Mouse (Mus musculus): ENCODE data around the gene Palmd.

The Palmd gene

DNA sequence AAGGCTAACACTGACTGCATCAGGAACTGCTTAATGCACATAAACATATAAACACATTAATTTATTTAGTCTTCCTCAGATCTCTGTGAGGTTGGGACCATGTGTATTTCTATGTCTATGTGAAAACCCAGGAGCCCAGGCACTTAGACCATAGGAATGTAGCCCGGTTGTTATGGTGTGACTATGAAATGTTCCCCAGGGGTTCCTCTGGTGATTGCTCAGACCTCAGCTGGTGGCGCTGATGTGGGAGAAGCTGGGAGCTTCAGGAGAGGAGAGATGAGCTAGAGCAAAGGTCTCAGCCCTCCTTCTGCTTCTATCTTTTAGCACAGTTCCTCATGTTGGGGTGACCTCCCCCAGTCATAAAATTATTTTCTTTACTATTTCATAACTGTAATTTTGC, 8.4 kb downstream of the Palmd start:
- no peak for DNase-seq (ENCODE audit: low spot score in 2 of 2)

DNA sequence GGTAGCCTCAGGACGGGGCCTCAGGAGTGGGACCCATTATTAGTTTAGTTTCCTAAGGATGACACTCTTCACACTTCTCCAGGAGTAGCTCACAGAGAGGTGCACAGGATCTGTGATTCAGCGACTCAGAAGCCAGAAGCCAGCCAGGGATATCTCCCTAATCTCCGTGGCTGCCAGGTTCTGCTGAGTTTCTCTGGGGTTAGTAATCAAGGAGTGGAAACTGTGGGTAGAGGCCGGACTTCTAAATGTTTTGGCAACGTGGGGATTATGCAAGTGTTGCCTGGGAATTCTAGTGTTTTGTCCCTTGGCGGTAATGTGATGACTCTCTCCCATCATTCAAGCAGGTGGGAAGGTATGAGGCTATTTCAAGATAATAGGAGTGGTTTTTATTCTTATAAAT, 13.7 kb downstream of the Palmd start:
- DNase-seq (ENCODE audit: low spot score in 2 of 2), result no peak

DNA sequence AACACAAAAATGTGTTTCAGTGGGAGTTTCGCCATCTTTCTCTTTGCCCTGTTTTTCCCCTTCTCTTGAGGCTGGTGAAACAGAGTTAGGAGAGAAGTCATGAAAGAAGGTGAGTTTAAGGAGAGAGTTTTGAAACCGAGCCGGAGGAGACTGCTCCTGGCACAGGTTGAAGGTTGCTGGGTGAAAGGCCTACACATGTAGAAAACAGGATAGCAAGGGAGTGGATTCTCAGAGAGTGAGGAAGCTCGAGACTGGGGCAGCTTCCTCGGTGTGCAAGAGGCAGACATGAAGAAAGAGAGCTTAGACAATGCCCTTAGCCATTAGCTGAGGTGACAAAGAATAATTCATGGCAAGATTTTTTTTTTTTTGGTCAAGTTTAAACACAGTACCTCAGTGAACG, 15.4 kb downstream of the Palmd start:
- DNase-seq (ENCODE audit: low spot score in 2 of 2), result no peak

DNA sequence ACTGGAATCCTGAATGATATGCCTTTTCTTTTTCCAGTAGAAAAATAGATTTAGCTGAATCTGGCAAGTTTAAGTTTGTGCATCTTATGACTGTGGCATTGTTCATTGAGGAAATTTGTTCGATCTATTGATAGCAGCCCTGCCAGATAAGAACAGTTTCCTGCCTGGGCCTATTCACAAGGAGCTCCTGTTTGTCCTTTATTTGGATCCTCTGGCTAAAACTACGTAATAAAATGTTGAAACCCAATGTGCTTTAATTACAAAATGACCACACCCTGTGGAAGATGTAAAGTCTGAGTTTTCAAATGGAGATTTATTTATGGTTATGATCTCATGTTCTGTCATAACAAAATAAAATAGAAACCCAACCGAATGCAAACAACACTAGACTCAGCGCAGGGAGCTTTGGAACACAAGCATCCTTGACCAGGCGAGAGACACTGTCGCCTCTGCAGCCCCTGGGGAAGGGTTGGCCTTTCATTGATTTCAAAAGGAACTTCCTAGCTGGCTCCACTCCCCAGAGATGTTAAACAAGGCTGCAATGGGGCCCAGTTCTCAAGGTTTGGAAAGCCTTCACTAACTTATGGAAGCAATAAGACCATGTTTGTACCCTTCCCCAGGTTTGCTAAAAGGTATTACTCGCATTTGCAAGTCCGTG, 16.4 kb downstream of the Palmd start:
- DNase-seq (ENCODE audit: low spot score in 2 of 2), result no peak

DNA sequence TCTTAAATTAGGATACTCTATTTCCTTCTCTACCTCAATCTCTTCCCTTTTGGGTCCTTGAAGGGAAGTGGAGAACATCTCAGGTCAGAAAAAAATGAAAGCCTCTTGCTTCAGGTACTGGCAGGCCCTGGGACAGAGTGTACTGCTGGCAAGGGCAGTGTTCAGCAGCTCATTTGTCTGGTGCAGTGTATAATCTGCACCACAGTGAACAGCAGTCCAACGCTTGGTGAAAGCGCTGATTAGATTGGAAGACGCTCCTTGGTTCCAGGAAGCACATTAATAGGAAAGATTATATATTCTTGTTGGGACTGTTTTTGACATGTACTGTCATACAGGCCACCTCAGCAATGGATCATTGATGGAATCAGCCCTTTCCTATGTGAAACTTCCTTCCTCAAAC, 17.3 kb downstream of the Palmd start:
- no peak for DNase-seq (ENCODE audit: low spot score in 2 of 2)

DNA sequence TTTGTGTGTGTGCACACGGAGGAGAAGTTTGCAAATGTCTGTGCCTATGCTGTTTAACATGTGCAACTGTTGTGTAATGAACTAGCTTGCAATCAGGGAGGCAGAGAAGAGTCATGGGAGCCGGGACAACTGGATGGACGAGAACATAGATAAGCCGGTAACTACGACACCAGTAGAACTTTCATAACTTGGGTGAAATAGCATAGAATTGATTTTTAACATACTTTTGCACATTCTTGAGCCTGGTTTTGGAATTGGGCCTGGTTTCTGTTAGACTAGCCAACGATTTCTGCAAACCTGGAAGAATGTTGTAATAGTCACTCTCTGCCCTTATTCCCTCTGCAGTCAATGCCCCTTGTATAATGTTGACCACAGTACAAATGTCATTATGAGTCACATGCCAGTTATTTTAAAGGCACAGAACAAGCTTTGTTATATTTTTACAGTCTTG, 18.1 kb downstream of the Palmd start:
- no peak for DNase-seq (ENCODE audit: low spot score in 2 of 2)

DNA sequence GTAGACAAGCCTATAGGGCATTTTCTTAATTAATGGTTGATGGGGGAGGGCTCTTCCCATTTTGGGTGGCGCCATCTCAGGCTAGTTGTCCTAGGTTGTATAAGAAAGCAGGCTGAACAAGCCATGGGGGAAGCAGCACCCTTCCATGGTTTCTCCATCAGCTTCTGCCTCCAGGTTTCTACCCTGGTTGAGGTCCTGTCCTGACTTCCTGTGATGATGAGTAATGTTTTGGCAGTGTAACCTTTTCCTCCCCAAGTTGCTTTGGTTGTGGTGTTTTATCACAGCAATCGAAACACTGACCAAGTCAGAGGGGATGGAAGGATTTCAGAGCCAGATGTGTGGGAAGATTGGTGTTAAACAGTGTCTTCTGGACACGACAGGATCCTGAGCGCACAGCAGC, 22.3 kb downstream of the Palmd start:
- DNase-seq (ENCODE audit: low spot score in 2 of 2), result no peak

DNA sequence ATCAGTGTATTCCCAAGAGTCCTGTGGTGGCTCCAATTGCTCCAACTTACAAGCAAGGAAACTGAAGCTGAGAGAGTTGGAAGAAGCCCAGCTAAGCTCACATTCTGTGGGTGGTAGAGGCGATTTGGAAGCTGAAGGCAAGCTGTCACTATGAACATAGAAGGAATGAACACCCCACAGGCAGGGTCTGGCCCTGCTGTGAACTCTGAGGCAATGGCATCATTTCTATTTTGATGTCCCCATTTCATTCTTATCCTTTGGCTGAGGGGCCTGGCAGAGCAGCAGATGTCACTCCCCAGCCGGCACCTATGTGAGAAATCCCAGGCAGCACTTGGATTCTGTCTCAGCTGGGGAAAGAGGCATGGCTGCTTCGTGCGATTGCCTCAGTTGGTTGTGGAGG, 25.4 kb downstream of the Palmd start:
- peak; percentile 32 to 44 for DNase-seq (ENCODE audit: low spot score in 2 of 2)

DNA sequence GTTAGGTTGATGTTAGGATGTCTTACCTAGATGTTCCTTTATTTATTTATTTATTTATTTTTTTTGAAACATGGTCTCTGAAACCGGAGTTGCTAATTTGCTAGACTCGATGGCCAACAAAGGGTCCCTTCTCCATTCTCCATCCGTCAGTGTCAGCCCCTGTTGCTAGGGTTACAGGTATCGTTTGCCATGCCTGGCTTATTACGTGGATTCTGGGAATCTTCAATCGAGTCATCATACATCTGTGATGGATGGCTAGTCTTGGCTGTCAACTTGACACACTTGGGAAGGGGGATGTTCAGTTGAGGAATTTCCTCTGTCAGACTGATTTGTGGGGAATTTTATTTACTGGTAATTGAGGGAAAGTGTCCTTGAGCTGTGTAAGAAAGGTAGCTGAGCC, 26.0 kb downstream of the Palmd start:
- no peak for DNase-seq (ENCODE audit: low spot score in 2 of 2)

DNA sequence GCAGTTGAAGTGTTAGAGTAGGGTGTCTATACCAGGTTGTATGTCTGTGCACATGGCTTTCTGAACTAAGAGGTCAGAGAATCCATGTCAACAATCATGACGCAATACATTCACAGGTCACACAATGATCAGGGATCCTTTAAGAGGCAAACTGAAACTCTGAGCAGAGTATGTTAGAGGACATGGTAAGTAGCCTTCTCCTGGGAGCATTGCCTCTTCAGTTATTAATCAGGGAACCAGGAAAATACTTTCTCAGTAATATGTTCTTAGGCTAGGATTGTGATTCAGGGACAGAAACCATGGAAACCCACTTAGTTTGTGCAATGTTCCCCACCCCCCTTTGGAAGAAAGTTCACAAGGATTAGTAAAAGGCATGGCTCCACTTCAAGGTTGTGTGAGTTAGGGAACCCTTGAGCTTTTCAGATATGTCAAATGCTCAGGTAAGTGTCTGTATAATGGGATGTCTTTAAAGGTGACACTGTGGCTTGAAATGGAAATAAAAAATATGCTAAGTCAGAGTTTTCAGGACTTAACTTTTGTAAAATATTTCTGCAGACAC, 27.1 kb downstream of the Palmd start:
- DNase-seq (ENCODE audit: low spot score in 2 of 2), result no peak

DNA sequence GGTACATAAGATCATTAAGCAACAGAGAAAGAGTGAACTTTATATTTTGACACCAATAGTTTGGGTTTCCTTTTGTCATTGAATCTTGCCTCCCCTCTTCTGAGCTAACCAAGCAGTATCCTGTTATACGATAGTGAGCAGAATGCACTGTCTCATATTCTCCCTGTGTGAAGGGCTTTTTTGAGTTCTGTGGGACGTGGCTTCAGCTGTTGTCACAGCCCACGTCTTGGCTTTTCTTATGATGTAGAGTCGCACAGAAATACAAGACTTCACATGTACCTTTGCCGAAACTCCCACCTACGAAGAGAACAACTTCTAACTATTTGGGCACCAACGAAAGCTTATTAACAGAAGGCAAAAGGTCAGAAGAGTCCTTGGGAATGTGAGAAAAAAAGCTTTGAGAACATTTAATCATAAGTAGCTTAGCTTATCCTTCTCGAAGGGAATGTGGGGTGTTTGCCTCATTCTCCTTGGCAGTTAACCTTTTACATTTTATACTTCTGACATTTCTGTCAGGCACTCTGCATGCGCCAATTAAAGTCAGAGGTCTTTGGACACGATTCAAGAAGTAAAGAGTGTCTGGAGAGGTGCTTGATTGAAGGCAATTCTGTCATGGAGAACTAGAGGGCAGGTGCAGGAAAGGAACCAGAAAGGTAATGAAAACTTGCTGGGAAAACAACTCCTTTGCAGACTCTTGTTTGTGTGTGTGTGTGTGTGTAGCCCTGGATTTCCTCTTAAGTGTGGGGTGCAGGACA, 27.8 kb downstream of the Palmd start:
- peak; percentile 58 to 63 for DNase-seq (ENCODE audit: low spot score in 2 of 2)

DNA sequence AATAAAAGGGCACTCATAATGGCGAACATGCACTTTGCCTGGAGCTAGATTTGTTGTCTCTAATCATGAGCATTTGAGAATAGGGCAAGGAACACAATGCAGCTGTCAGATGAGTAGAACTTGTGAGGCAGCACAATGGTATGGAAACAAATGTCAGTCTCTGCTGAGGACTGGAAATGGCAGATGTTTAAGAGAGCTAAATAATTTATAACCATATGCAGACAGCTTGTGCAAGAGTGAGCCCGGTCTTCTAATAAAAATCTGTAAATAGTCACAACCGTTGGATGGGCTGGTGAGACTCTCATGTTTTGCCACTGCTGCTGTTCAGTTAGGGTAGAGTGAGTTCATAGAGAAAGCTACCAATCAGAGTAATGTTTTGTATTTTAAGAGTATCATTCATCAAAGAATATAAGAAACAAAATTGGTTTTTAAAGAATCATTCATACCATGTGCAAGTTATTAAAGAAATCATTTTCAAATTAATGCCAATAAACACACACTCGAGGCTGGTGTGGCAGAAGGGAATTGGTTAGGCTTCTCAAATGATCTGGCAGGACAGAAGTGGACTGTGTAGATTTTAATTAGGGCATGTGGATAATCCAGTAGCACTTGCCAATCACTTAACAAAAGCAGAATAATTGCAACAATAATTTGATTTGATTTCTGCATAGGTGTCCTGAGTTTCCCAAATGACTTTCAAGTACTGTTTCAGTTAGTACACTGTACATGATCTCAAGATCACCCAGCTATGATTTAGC, 31.7 kb downstream of the Palmd start:
- DNase-seq (ENCODE audit: low spot score in 2 of 2), result no peak

DNA sequence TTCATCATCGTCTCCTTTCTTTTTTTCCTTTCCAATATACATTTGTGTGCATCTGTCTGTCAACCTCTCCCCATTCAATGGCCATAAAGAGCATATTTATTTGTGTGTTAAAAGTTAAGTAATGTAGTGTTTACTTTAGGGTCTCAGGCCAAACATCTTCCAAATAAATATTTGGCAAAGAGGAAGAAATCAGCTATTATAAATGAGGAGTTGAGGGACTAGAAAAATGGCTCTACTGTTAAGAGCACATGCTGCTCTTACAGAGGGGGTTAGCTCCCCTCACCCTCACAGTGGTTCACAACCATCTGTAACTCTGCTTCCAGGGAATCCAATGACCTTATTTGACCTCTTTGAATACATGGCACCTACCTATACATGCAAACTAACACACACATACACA, 35.6 kb downstream of the Palmd start:
- no peak for DNase-seq (ENCODE audit: low spot score in 2 of 2)

DNA sequence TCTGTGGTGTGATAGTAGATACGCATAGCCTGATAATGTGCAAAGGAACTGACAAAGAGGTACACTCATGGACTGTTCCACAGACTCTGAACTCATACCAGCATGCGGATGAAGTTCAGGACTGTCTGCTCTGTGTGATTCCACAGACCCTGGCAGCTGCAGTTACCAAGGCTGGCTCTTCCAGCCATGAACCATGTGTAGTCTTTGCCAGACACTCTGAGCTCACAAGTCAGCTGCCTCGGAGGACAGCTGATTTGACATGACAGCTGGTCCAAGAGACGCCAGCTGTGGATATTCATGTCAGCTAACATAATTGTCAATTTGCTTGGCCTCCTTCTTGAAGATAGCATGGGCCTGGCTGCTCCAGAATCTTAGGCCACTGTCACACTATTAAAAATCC, 39.8 kb downstream of the Palmd start:
- DNase-seq (ENCODE audit: low spot score in 2 of 2), result no peak

DNA sequence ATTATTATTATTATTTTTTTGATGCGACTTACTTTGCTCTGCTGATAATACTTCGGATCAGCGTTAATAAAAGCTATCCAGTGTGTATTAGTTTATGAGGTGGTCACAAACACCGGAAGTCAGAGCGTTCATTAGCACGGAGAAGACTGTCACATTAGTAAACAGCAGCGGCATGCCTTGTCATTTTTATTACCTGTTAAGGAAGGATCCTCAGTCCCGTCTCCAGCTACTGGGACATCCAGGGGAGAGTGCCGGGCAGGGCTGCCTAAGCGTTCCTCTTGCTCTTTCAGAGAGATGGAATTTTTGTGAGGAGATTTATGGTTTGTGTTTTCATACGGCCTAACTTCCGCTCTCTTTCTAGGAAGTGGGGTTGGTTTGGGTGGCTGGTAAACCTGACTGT, 45.7 kb downstream of the Palmd start:
- no peak for DNase-seq (ENCODE audit: low spot score in 2 of 2)

DNA sequence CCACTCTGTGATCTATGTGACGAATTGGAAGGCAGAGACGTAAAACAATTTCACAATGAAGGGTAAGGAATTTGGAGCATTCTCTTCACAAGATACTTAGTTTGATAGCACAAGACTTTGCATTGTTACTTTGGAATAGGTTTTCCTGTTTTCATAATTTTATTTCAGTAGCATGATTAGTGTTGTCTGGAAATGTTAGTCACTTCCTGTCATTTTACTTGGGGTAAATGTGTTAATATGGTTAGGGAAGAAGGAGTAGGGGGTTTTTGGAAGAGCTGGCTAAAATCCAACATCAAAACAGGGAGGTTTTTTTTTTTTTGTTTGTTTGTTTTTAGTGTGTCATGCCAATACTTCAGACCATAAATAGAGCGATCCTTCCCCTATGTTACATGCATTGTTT, 47.3 kb downstream of the Palmd start:
- no peak for DNase-seq (ENCODE audit: low spot score in 2 of 2)

DNA sequence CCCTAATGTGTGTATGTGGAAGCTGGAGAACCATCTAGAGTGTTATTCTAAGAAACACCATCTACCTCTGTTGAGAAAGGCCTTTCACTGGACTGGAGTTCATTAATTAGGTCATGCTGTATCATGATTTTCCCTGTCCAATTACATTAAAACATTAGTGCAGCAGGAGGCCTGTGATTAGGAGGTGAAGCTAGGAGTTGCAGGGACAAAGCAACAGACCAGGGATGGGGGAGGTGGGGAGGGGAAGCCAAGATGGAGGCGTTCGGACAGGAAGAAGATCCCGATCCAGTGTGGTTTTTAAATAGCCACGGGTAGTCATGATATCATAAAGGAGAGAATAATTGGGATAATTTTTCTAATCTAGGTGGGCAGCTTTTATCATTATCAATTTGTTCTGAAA, 51.8 kb downstream of the Palmd start:
- DNase-seq (ENCODE audit: low spot score in 2 of 2), result no peak

DNA sequence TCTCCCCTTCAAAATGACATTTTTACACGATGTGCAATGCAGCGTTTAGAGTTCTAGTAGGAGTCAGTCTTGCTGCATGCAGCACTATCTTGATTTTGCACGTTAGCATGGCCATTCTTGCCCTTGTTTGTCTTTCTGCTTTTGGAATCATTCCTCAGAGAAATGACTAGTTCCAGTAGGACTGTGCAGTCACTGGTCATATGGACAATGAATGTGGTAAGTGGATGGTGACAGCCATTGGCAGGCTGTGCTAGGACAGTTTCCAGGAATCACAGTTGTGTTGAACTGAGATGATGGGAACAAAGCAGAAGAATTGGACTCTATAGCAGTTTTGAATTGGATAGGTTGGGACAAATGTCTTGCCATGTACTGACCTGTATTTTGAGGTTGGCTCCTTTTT, 53.9 kb downstream of the Palmd start:
- no peak for DNase-seq (ENCODE audit: low spot score in 2 of 2)

DNA sequence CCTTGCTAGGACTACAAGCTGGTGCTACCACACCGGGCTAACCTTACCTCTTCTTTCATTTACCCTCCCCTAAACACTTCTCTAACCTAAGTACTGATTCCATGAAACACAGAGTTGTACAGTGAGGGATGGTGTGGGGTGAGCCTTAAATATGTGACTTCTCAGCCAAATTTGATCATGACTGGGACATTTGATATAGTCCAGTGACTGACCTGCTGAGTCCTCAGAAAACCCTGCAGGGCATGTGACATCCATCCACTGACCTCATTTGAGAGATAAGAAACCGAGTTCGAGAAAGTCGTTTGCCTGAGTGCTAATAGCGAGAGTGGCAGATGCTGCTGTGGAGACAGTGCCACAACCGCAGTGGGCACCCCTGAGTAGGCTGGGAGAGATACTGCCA, 54.4 kb downstream of the Palmd start:
- no peak for DNase-seq (ENCODE audit: low spot score in 2 of 2)

DNA sequence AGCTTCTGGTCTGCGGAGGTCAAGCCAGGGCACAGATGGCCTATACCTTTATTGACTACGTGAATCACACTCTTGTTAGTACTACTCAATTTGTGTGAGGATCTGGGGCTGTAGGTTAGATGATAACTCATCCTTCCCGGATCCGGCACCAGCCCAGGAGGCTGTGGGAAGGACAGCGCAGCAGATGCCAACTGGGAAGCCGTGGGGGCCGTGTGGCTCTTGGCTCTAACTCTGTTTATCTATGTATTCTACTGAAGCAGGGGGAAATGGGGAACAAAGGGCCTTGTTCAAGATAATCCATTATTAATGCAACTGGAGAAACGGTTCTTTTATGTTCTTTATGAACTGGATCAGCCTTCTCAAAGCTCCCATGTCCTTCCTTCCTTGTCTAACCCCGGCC, 62.2 kb downstream of the Palmd start:
- peak; percentile 15 to 30 for DNase-seq (ENCODE audit: low spot score in 2 of 2)

DNA sequence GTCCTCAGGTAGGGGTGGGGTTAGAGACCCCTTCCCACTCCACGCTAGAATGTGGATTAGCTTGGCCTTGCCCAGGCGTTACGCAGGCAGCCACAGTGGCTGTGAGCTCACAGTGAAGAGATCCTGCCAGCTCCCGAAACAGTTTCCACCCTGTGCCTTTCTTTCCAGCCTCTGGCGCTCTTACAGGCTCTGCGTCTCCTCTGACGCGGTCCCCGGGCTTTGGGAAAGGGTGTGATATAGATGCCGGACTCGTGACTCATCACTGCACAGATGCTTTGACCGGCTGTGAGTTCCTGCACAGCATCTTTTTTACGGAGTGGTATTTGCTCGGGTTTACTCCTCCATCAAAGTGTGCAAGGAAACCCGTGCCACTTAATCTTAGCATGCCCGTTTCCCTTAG, 62.9 kb downstream of the Palmd start:
- peak; percentile 70 to 77 for DNase-seq (ENCODE audit: low spot score in 2 of 2)

DNA sequence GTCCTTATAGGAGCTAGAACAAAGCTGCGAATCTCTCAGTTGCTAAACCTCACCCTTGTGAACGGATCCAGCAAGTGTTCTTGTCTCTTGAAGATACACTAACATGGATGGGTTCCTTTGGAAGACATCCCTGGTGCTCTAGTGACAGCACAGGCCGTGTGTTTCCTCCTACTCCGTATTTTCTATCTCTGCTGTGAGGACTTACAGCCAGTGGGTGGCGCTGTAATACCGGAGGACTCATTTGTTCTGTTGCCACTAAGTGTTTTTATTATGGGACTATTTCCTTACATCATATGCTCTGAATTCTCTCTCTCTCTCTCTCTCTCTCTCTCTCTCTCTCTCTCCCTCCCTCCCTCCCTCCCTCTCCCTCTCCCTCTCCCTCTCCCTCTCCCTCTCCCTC, 64.6 kb downstream of the Palmd start:
- peak; percentile 89 to 90 for DNase-seq (ENCODE audit: low spot score in 2 of 2)

DNA sequence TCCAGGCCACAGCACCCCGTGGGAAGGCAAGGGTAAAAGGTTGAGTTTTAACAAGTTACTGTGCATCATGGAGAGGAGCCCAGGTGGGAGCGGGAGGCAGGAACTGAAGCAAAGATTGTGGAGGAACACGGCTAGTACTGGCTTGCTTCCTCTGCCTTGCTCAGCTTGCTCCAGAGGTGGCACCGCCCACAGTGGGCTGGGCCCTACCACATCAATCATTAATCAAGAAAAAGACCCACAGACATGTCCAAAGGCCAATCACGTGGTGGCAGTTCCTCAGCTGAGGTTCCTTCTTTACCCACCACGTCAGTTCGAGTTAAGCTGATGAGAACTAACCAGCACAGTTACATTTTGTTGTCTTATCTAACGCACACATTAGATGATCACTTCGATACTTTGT, 75.9 kb downstream of the Palmd start:
- DNase-seq (ENCODE audit: low spot score in 2 of 2), result no peak
